Mouse (Mus musculus) stomach, embryonic 15.5 days (tissue): ENCODE results near the gene Ralgapb. TPM values are rescaled to one million over a fixed set of nuclear protein-coding genes. Genes with fewer than 3 reads are reported as not detected.
"Not testable (repeated sequence)": the region's sequence is repeated elsewhere in the genome, so short reads cannot be mapped to it uniquely, and the experiment has no call there.

ENCODE experiments used
- ATAC-seq: fragments of 200-750 bp; cut with Nextera tagmentation; 2 replicates; pipeline ENCODE4 v1.8.0; 2017; ENCODE audit warnings: low read depth, moderate number of reproducible peaks, moderate TSS enrichment; ENCODE audit not compliant: insufficient read depth, low FRiP score
- H3K27ac ChIP-seq: fragments of 300-500 bp; sonication (generic); 2 replicates; pipeline ENCODE4 v1.5.1; 2015; ENCODE audit warnings: mild to moderate bottlenecking, inconsistent platforms
- H3K27me3 ChIP-seq: fragments of 300-500 bp; sonication (generic); replicated peaks from 2 replicates; pipeline ENCODE4 v1.6.1; 2015; ENCODE audit warnings: inconsistent platforms
- H3K36me3 ChIP-seq: fragments of 300-500 bp; sonication (generic); 2 replicates; pipeline ENCODE4 v1.6.1; 2015; ENCODE audit warnings: inconsistent platforms
- H3K4me1 ChIP-seq: fragments of 300-500 bp; sonication (generic); 2 replicates; pipeline ENCODE4 v1.6.1; 2015; ENCODE audit warnings: inconsistent platforms
- H3K4me2 ChIP-seq: fragments of 300-500 bp; sonication (generic); 2 replicates; pipeline ENCODE4 v1.6.1; 2015; ENCODE audit warnings: mild to moderate bottlenecking, inconsistent platforms
- H3K4me3 ChIP-seq: fragments of 300-500 bp; sonication (generic); replicated peaks from 2 replicates; pipeline ENCODE4 v1.5.1; 2015; ENCODE audit warnings: inconsistent platforms
- H3K9ac ChIP-seq: fragments of 300-500 bp; sonication (generic); 2 replicates; pipeline ENCODE4 v1.6.1; 2015; ENCODE audit warnings: inconsistent platforms
- H3K9me3 ChIP-seq: fragments of 300-500 bp; sonication (generic); 2 replicates; pipeline ENCODE4 v1.6.1; 2016; ENCODE audit warnings: inconsistent platforms
- WGBS: fragments of 180-500 bp; shearing (Covaris S2); methylation state at CpG from one replicate; pipeline ENCODE4 v1.1.7; 2015; 5-methylcytosine and 5-hydroxymethylcytosine counted together
- polyA plus RNA-seq: library from polyadenylated mRNA; unstranded; fragments of >200 nt; fragmentation: Nextera tagmentation; extraction: Ambion mirVana; gene quantifications from 2 replicates; pipeline ENCODE4 v1.2.1, GENCODE M21; 2015

Gene Ralgapb
- polyA plus RNA-seq, 1 experiment from 2014 or later: 14.8 TPM

DNA sequence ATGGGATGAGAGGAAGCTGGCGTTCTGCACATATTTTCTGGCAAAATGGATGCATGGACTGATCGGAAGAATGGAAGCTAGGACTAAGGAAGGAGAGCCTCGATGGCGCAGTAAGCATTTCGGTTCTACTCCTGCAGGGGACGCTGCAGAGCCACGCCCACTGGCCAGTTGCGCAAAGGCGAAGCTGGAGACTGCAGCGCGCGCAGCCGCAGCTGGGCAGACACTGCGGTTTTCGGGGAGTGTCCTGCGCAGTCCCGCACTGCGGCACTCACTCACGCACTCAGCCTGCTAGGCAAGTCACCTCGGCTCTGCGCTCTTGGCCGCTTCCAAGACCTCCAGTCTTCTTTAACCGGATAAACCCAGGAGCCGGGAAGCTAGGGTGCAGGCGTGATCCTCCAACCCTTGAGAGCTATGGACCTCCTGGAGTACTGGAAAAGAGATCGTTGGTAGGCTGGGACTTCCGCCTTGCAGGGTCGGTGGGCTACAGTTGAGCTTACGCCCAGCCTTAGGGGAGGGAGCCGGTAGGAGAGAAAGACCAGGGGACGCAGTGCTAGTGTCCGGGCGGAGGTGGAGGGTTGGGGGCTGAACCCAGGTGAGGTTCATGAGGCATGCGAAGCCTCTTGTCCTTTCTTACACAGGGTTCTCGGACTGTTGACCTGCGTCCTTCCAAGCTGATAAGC lies 34.1 kb upstream of the Ralgapb start, which contains the start of gene Snhg11:
Snhg11 (plus strand) TSS at position 196 of the 680 bp plus-strand sequence.
- WGBS: 3% methylated on average over 36 of the region's 36 CpGs
- H3K9ac ChIP-seq: peak within 1 kb of the TSS; percentile 4; the same call in 1 of the 2 replicates
- ATAC-seq: no peak

DNA sequence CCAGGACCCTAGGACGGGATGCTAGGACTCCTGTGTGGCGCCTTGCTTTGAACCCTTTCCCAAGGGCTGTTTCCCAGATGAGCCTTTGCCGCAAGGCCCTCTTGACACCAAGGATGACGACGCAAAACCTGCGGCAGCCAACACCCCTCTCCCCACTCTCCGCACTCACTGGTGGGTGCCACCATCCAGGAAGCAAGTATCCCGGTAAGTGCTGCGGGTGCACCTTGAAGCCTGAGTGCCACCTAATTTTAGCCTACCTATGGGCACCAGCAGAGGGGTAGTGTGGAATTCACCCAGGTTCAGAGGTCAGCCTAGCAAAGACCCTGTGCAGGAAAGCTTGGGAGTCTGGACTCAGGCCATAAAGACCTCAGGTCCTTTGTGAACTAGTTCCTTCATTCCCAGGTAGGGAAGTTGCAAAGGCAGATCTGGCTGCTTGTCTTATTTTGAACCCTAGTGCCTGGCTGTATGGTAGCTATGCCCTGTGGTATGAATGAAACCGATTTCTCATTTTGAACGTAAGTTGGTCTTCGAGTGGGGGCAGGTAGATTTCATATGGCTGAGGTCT lies 33.4 kb upstream of the Ralgapb start:
- Histone ChIP-seq H3K4me1 (peaks cover 8% of the 10 kb centered on the region; the same call in 1 of the 2 replicates), H3K4me2 (peak overlapping the region; percentile 59), H3K27me3 (peaks cover 13% of the 10 kb centered on the region), H3K9ac (no peak overlapping the region), H3K27ac (no peak overlapping the region), H3K36me3 (no peaks in the 10 kb centered on the region), H3K9me3 (no peaks in the 10 kb centered on the region), H3K4me3 (no peak overlapping the region; the same call in 1 of the 2 replicates)
- ATAC-seq: no peak
- WGBS: 32% methylated on average over 12 of the region's 12 CpGs

More for the DNA sequence above, 34.1 kb upstream of the Ralgapb start, which contains the start of gene Snhg11:
- H3K9me3 ChIP-seq: no peaks in the 10 kb centered on the region
- no peak within 1 kb of the TSS for H3K27ac ChIP-seq
- no peaks in the 10 kb centered on the region for H3K36me3 ChIP-seq
- H3K27me3 ChIP-seq: peaks cover 13% of the 10 kb centered on the region
- H3K4me2 ChIP-seq: peak within 1 kb of the TSS; percentile 59
- H3K4me3 ChIP-seq: peak within 1 kb of the TSS; percentile 30
- peaks cover 8% of the 10 kb centered on the region; the same call in 1 of the 2 replicates for H3K4me1 ChIP-seq

DNA sequence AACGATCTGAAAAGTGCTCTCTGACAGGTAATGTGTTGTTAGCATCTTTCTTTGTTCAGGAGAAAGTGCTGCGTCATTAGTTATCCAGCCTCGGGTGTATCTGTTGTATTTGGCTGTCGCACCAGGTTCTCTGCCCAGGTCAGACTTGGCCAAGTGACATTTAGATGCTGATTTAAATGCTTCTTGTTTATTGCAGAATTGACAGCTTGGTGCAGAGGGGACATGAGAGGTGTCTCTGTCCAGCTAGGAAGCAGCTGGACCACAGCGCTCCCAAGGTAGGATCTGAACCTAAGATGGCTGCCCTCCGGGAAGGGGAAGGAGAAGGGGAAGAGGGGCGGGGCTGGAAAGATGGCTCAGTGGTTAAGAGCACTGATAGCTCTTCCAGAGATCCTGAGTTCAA lies 32.9 kb upstream of the Ralgapb start:
- Histone ChIP-seq H3K4me1 (peaks cover 8% of the 10 kb centered on the region; the same call in 1 of the 2 replicates), H3K9me3 (no peaks in the 10 kb centered on the region), H3K4me2 (no peak overlapping the region), H3K27me3 (peaks cover 13% of the 10 kb centered on the region), H3K36me3 (no peaks in the 10 kb centered on the region), H3K9ac (no peak overlapping the region), H3K4me3 (no peak overlapping the region), H3K27ac (no peak overlapping the region)
- WGBS: 57% methylated on average over 7 of the region's 7 CpGs
- ATAC-seq: no peak

DNA sequence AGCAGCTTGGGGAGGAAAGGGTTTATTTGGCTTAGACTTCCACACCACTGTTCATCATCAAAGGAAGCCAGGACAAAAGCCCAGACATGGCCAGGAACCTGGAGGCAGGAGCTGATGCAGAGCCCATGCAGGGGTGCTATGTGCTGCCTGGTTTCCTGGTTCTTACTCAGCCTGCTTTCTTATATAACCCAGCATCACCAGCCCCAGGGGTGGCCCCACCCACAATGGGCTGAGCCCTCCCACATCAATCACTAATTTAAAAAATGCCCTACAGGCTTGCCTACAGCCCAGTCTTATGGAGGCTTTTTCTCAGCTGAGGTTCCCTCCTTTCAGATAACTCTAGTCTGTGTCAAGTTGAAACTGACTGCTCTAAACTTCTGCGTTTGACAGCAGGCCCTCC lies 31.8 kb upstream of the Ralgapb start:
- Histone ChIP-seq H3K4me2 (no peak overlapping the region), H3K4me3 (no peak overlapping the region), H3K36me3 (no peaks in the 10 kb centered on the region), H3K27ac (no peak overlapping the region), H3K27me3 (peaks cover 13% of the 10 kb centered on the region), H3K9me3 (no peaks in the 10 kb centered on the region), H3K4me1 (peaks cover 8% of the 10 kb centered on the region; the same call in 1 of the 2 replicates), H3K9ac (no peak overlapping the region)
- 69% methylated on average over 1 of the region's 1 CpGs for WGBS
- ATAC-seq: no peak

DNA sequence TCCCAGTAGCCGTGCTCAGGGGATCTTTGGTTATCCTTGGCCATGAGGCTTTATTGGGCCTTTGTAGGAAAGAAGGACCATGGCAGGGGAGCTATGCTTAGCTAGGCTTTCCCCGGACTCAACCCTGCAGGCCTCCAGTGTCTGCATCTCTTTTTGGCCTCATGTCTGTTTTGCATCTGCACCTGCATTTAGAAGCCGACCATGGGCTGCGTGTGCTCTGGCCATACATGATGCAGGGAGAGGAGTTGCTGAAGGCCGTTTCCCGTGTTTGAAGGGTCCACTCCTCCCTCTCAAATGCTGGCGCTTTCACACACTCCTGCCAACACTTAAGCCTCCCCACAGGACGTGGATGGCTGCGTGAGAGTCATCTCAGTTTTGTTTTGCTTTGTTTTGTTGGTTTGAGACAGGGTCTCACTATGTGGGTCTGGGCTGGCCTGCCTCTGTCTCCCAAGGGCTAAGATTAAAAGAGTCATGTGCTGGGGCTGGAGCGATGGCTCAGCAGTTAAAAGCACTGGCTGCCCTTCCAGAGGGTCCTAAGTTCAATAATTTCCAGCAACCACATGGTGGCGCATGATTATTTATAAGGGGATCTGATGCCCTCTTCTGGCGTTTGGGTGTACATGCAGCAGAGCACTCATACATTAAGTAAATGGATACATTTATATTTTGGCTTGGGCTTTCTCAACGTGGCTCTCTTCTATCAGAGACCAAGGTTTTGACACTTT lies 30.1 kb upstream of the Ralgapb start:
- peak; percentile 35; the same call in 1 of the 2 replicates for ATAC-seq
- Histone ChIP-seq H3K36me3 (no peaks in the 10 kb centered on the region), H3K9me3 (no peaks in the 10 kb centered on the region), H3K9ac (no peak overlapping the region), H3K4me3 (no peak overlapping the region), H3K4me2 (no peak overlapping the region), H3K27ac (no peak overlapping the region), H3K4me1 (peaks cover 8% of the 10 kb centered on the region; the same call in 1 of the 2 replicates), H3K27me3 (peaks cover 13% of the 10 kb centered on the region)
- 47% methylated on average over 13 of the region's 13 CpGs for WGBS

DNA sequence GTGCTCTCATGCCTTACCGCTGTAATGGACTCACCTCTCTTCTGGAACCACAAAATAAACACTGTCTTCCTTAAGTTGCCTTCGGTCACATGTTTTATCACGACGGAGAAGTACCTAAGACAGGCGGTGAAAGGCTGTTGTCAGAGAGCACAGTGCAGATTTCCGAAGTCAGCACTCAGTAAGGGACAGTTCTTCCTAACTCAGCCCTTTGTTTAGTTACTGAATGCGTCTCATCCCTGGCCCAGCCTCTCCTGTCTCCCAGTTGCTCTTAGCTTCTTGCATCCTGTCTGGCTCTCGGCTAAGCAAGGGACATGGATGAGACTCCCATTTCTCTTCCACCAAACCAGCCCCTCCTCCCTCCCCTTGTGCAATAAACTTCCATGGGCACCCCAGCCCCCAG lies 23.6 kb upstream of the Ralgapb start:
- WGBS: 28% methylated on average over 8 of the region's 8 CpGs

DNA sequence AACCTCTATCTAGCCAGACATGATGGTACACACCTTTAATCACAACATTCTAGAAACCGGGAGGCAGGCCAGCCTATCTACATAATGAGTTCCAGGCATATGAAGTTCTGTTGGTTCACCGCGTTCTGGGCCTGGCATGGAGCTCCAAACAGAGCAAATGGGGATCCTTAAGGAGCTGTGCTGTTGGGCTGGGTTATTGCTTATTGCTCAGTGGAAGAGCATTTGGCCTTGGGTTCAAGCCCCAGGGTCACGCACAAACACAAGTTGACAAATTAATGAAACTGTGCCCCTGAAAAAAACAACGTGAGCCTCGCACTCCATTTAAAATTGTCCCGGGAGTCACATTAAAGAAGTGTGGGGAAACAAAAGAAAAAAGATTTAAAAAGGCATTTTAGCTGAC lies 20.2 kb upstream of the Ralgapb start:
- H3K9ac ChIP-seq: no peak overlapping the region

More for the DNA sequence above, 23.6 kb upstream of the Ralgapb start:
- no peaks in the 10 kb centered on the region for H3K4me1 ChIP-seq
- H3K27me3 ChIP-seq: no peaks in the 10 kb centered on the region
- ATAC-seq: no peak
- H3K36me3 ChIP-seq: no peaks in the 10 kb centered on the region
- no peak overlapping the region for H3K4me3 ChIP-seq
- no peak overlapping the region for H3K4me2 ChIP-seq
- H3K27ac ChIP-seq: no peak overlapping the region
- no peak overlapping the region for H3K9ac ChIP-seq
- no peaks in the 10 kb centered on the region for H3K9me3 ChIP-seq

DNA sequence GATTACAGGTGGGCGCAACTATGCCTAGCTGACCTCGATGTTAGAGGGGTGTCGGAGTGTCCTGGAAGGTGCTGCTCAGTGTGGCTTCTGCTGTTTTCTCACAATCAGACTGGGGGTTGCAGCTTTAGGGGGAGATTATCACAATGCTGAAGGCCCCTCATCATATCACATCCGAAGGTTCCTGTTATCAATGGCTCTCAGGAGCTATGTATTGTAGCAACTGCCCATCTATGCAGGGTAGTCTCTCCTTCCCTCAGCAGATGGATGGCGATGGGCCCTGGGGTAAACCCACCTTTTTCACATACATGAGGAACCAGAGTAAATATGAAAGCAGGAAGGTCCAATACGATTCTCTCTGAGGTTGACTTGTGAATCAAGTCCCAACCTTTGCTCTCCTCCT lies 13.3 kb upstream of the Ralgapb start:
- Histone ChIP-seq H3K4me2 (no peak overlapping the region), H3K9me3 (no peaks in the 10 kb centered on the region), H3K4me3 (no peak overlapping the region), H3K27me3 (no peaks in the 10 kb centered on the region), H3K9ac (no peak overlapping the region), H3K27ac (no peak overlapping the region), H3K4me1 (no peaks in the 10 kb centered on the region), H3K36me3 (no peaks in the 10 kb centered on the region)
- WGBS: 85% methylated on average over 6 of the region's 6 CpGs
- no peak for ATAC-seq

More for the DNA sequence above, 20.2 kb upstream of the Ralgapb start:
- ATAC-seq: no peak
- Histone ChIP-seq H3K4me1 (no peaks in the 10 kb centered on the region), H3K27ac (no peak overlapping the region), H3K27me3 (no peaks in the 10 kb centered on the region), H3K9me3 (no peaks in the 10 kb centered on the region), H3K4me2 (no peak overlapping the region), H3K4me3 (no peak overlapping the region), H3K36me3 (no peaks in the 10 kb centered on the region)
- WGBS: 84% methylated on average over 7 of the region's 7 CpGs

DNA sequence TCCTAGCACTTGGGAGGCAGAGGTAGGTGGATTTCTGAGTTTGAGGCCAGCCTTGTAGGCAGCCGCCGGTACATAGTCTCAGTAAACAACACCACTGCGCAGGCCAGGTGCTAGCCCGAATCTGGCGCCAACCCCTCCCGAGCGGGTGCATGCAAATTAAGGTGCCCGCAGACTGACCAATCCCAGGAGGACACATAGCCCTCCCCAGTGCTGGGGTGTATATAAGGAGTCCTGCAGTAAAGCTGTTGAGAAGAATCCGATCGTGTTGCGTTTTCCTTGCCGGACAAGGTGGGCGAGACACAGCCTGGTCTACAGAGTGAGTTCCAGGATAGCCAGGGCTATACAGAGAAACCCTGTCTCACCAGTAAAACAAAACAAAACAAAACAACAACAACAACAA lies 12.5 kb upstream of the Ralgapb start:
- not testable (repeated sequence) for H3K4me3 ChIP-seq, H3K27me3 ChIP-seq, H3K27ac ChIP-seq, H3K4me1 ChIP-seq, H3K4me2 ChIP-seq, H3K9me3 ChIP-seq, H3K36me3 ChIP-seq, H3K9ac ChIP-seq
- WGBS: 46% methylated on average over 13 of the region's 13 CpGs
- peak; percentile 68 for ATAC-seq

DNA sequence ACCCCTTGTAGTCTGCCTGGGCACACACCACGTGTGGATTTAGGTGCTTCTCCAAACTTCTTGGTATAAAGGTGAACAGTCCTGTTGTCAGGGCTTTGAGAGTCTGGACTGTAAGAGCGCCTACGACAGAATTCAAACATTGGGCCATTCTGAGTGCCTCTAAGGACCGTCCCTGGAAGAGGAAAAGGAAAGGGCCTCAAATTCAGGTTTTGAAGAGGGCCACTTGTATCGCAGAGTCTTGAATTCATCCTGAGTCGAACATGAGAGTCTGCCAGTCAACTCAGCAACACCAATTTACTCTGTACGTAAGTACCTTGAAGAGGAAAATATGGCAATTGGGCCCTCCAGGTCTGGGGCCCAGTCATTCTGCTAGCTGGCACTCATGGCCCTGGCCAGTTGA lies 6.7 kb upstream of the Ralgapb start:
- WGBS: 86% methylated on average over 7 of the region's 7 CpGs
- no peak for ATAC-seq
- Histone ChIP-seq H3K4me2 (no peak overlapping the region), H3K4me1 (no peaks in the 10 kb centered on the region), H3K27me3 (no peaks in the 10 kb centered on the region), H3K9me3 (no peaks in the 10 kb centered on the region), H3K36me3 (no peaks in the 10 kb centered on the region), H3K9ac (no peak overlapping the region), H3K27ac (no peak overlapping the region), H3K4me3 (no peak overlapping the region)

DNA sequence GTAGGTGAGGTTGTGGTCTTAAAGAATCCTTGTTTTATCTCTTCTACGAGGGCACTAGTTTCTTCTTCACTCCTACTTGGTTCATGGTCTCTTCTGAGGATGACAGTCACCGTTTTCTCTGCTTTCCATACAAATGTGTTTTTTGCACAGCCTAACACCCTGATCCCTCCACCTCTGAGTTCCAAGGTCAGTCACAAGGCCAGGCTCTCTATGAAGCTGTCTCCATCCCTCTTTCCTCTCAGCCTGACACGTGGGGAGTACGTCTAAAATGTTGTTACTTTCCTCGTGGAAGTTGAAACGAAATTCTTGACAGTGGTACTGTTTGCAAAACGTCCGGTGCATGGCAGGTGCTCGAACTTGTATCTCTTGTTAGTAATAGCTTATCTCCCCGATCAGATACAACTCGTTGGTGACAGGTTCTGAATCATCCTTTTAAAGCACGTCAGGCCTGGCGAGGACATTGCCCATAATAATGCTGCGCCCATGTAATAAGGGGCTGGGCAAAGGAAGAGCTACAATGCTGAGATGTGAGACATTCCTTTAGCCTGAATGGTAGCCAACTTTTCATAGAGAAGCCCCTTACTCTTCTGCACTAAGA lies 552 bp upstream of the Ralgapb start:
- no peaks in the 10 kb centered on the region for H3K36me3 ChIP-seq
- 17% methylated on average over 14 of the region's 14 CpGs for WGBS
- H3K4me3 ChIP-seq: peak overlapping the region; percentile 93
- no peaks in the 10 kb centered on the region for H3K9me3 ChIP-seq
- H3K27me3 ChIP-seq: no peaks in the 10 kb centered on the region
- no peak overlapping the region for H3K27ac ChIP-seq
- H3K4me1 ChIP-seq: peaks cover 14% of the 10 kb centered on the region
- H3K9ac ChIP-seq: 0 out of 2 replicates have a peak overlapping the region, but pooled peaks have one; percentile 10
- ATAC-seq: no peak
- peak overlapping the region; percentile 55 for H3K4me2 ChIP-seq
